Mouse (Mus musculus) NIH3T3 (cell line): ENCODE data around the gene Gm9903.

Experiments
- DNase-seq: peaks from one replicate; pipeline ENCODE4 v3.0.0-alpha.2; 2012; ENCODE audit warnings: low read depth

The Gm9903 gene

DNA sequence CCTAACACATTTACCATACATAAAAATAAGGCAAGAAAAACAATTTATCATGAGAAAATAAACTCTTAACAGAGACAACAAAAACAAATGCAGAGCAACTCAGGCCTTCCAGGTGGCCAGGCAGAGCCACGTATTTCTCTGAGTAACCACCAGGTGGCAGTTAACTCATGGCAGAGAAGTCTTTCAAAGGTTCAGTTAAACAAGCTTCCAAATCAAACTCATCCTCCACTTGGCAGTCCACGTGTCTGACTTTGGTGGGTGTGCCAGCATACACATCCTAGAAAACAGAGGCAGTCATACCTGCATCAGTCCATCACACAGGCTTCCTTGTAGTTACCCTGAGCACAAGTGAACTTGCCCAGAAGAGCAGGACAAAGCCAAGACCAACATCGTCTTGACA, 10.9 kb downstream of the Gm9903 start:
- DNase-seq, result peak; percentile 70

DNA sequence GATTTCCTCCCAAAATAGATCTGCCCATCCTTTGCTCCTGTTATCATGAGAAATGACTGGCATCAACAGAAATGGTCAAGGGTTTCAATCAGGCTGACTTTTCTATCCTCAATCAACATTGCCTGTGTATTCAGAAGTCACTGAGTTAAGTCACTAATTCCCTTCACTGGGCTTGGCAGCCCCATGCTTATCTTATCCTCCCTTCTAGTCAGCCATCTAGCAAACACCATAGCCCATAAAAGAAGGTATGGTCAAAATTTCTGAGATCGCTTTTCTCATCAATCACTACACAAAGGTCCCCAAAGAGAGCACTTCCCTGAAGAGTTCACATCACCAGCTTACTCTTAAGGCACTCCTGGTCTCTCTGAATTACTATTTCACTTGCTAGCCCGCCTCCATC, 21.3 kb downstream of the Gm9903 start:
- DNase-seq, result no peak

DNA sequence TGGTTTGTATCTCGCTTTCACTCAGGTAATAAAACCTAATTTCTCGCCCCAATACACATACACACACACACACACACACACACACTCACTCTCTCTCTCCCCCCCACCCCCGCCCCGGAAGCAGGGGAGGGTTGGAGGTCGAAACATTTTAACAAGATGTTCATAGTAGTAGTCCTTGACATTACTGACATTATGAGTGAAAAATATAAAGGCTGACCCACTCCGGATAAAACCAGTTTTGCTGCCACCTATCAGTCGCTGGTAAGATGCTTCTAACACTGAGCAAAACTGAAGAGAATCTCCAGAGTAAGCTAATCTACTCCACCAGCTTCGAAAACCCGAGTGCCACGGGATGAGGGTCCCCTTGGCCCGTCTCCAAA, 21.8 kb downstream of the Gm9903 start:
- peak; percentile 56 for DNase-seq

DNA sequence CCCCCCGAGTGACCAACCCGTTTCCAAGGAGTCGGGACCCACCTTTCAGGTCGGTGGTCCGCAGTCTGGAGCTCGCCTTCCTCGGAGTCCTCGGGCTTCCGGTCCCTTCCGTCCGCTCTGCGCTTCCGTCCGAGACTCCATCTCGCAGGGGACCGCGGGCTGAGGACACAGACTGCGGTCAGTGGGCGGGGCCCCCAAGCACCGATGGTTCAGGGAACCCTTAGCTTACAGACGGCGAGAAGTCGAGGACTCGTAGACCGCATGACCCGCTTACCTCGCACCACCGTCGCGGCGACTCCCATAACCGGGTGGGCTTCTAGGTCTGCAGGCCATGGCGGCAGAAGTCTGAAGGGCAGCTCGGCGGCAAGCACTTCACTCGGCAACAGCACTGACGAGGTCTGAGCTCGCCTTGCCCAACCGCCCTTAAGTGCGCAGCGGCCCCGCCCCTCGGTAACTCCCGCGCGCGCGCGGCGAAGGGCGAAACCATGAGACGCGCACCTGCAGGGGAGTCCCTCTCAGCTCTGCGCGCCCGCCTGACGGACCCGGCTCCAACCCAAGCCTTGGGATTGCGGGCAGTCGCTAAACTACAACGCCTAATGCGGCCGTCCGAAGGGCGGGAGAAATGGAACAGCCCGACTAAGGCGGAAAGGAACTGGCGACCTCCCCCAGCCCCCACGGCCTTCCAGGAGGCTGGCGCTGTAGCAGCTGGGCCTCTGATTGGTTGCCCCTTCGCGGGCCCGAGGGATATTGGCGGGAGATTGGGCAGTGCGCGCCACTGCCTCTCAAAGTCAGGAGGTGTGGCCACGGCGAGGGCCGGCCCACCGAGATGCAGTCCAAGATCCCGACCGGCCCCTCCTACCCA, 22.4 kb downstream of the Gm9903 start, which contains the start of gene Slbp:
TSS of gene Slbp (minus strand) at position 654 of the 862 bp plus-strand sequence.
- DNase-seq, result peak; percentile 98

DNA sequence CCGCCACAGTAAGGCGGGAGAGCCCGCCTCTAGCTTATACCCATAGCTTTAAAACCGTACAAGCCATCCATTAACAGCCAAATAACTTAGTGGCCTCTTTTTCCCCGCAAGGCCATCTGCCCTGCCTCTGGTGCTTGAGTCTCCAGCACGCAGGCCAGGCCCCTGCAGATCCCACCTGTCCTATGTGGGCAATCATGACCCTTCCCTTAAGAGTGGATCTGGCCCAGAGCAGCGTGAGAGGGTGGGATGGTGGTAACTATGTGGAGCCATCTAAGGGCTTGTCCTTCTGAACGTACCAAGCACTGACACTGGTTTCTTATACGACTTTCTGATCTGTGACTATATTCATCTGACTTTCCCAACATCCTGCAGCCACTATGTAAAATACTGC, 23.1 kb downstream of the Gm9903 start:
- no peak for DNase-seq

DNA sequence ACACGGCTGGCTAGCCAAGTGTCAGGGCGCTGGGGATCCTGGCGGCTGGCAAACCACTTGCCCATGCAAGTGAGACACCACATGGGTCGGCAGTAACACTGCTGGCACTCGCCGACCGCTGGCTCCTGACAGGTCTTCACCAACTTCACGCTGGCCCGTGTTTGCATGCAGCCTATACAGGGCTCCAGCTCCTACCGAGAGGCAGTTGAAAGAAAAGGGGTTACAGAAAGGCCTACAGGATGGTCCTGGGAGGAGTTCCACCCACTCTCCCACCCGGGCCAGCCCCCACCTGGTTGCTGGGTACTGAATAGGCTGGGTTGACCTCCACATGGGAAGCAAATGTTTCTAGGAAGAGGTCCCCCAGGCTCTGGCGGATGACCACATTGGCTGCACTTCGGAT, 24.7 kb downstream of the Gm9903 start:
- no peak for DNase-seq

DNA sequence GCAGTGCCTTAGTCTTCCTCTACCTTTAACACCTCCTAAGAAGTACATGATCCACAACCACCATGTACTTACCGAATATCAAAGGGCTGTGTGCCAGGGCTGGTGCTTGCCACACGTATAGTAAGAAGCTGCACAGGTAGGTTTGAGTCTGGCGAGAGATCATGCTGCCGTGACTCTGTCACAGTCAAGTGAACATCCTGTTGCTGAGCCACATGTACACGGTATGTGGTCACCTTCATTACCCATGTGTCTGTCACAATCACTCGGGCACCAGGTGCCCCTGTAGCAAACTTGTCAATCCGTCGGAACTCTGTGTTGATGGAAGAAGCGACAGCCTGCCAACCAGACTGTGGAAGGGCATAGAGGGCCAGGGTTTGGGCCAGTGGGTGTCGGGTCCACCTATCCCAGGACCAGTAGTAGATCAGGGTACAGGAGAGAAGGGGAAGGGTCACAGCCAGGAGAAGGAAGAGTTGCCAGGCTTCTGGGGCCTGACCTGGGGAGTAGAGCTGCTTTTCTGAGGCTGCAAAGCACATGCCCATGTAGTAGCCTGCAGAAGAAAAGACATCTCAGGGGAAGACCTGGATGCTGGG, 25.6 kb downstream of the Gm9903 start:
- DNase-seq, result no peak

DNA sequence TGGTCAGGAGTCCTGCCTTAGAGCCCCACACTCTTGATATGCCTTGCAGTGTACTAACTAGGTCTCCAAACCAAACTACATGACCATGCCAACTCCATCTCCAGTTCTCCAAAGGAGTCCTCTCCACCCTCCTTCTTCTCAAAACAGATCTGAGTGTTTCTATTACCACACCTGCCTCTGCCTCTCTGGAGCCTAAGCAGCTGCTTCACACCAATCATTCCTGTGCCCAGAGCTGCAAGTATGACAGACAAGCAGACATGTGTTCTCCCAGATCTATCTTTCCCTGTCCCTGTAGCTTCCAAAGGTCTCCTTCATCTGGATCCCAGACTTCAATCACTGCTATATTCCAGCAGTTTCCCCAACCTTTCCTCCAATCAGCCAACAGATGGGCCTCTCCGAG, 27.0 kb downstream of the Gm9903 start:
- DNase-seq, result no peak

DNA sequence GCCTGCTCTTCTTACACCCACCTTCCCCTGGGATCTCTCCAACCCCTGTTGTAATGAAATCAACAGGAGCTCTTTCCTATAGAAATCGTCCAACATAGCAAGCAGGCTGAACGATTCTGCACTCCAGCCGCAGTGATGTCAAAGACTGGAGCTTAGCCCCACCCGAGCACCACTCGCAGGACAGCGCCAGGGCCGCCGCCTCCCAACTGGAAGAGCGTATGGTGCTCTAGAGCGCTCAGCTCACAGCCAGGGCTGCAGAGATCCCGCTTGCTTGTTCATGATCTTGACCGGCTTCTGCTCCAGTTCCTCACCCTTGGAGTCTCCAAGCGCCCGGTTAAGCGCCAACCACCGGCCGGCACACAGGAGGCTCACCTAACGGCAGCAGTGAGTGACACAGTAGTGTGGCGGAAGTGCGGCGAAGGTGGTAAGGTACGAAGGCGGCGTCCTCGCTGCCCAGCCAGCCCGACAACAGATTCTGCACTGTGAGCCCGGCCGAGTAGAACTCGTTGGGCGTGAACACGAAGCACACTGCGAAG, 27.6 kb downstream of the Gm9903 start:
- peak; percentile 73 for DNase-seq

DNA sequence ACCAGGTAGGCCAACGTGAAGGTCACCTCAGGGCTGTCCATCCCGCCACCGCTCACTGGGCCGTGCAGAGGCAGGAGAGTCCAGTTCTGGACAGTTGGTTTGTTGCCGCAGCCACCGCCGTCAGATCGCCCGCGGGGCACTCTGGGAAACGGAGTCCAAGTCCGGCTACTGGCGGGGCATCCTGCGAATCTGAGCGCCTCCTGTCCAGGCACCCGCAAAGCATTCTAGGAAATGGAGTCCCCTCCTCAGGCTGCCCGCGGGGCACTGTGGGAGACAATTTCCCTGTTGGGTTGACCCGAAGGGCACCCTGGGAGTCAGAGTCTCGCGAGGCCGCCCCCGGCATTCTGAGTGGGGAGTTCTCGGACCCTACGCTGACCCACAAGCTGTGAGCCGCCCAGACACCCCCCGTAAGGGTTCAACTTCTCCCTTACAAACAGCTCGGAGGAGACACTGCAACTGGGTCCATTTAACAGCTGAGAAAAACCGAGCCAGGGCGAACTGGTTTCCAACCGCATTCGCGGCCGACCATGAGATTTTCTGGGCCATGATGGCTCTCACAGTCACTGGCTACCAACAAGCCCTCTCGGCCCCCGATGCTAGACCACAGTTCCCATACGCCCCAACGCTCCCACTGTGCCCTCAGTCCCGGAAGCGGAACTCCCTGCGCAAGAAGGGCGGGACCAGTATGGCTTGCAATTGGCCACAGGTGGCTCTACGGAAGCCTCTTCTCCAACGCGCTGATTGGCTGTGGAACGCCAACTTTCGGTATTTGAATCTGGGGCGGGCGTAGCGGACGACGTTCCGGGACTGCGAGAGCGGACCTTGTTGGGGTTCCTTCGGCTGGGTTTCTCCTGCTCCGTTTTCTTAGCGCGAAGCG, 28.3 kb downstream of the Gm9903 start, which contains the start of the genes Tacc3 and Tmem129:
TSS of gene Tacc3 (plus strand) at position 342 of the 877 bp plus-strand sequence.
TSS of gene Tmem129 (minus strand) at position 630 of the 877 bp plus-strand sequence.
- peak; percentile 98 for DNase-seq

DNA sequence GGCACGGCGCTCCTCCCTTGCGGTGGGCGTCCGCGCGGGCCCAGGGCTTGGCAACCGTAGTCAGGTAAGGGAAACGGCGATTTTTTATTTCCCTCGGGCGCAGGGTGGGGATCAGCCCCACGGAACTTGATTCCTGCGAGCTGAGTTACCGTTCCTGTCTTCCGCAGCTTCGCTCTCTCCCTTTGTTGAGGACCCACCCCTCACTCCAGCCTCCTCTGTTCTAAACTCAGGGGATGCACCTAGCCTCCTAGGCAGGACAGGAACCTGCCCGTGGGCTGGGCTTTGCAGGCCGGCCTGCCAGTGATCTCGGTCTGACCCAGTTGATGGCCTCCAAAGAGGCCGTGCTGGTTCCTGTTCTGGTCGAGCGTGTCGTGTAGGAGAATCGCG, 28.9 kb downstream of the Gm9903 start:
- DNase-seq, result no peak

DNA sequence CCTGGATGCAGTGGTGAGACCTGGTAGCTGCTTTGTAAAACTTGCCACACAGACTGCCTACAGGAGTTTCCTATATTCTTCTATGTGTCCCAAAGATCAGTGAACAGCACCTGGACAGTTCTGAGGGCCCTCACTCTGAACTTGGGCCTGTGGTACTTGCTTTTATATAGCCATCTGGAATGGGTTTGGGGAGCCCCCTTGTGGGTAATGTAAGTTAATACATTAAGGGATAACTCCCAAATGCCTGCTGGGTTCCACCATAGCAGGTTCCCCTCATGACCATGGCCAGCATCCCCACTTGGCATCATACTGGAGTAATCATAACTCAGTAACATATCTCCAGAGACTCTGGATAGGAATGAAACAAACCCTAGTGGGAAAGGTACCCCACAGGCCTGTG, 38.5 kb downstream of the Gm9903 start:
- DNase-seq, result peak; percentile 74

DNA sequence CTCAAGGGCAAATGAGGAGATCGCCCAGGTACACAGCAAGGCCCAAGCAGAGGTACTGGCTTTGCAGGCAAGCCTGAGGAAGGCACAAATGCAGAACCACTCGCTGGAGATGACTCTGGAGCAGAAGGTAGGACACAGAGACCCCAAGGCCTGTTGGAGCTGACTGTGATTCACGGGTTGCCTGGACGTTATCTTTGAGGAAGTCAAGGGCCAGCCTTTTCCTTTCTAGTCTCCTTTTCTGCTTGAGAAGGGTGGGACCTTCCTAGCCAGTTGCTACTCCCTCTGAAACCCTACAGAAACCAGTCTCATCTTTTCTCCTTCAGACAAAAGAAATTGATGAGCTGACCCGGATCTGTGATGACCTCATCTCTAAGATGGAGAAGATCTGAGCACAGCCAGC, 41.9 kb downstream of the Gm9903 start:
- DNase-seq, result no peak

DNA sequence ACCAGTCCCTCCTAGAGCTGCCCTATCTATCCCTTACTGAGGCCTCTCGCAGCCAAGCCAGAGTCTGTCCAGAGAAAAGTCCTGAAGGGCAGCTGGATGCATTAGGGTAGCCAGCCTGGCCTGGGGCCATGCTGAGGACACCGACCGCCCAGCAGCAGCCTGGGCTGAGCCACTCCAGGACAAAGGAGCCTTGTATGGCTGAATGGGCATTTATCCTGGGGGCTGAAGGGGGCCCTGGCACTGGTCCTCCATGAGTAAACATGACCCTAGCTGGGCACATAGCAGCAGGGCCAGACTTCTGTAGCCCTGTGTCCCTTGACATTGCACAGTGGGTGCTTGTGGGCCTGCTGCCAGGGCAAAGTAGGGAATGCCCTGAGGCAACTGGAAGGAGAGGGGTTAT, 44.7 kb downstream of the Gm9903 start:
- DNase-seq, result peak; percentile 24

DNA sequence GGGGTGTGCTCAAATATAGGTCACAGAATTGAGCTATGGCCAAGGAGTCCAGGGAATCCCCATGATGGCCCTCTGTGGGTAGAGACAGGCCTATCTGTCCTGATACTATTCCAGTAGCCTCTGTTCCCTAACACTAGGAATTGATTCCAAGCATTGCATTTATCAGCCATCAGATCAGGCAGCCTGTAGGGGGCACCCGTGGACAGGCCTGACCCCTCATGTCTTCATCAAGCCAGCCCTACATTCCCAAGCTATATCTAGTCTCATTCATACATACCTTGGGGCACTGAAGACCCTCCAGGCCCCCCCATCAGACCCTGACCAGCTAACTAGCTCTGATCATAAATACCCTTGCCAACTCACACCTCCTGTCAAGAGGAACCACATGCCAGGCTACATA, 46.2 kb downstream of the Gm9903 start:
- peak; percentile 69 for DNase-seq

DNA sequence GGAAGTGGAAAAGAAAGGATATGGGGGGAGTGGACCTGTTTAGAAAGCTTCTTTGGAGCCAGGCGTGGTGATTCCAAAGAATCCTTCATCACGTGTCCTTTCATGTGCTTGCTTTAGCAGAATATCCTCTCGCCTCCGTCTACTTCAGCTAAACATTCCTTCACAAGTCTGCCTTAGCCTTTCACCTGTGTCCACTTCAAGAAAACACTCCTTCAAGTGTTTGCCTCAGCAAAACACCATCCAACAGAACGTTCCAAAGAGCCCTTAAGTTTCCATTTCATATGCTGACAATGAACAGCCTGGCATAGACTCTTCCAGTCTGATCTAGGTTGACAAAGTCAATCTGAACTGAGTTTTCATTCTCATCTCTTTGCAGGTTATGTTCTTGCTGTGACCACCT, 48.5 kb downstream of the Gm9903 start:
- no peak for DNase-seq

DNA sequence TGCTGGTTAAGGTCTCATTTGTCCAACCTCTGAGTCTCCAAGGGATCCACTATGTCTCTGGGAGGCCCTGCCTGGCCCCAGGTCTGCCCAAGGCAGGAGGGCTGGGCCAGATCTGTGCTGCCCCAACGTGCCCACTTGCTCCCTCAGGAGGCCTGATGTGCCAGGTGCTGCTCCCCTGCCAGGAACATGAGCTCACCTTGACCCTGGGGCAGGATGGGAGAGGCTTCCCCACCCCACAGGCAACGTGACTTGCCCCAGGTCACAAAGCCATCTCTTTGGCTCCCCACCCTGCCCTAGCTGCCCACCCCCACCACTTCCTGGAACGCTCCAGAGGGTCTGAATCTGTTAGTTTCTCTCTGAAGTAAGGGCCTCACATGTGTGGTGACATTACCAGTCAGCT, 51.3 kb downstream of the Gm9903 start:
- DNase-seq, result no peak
